Mouse (Mus musculus) cerebellum, adult 18-20 months (tissue): ENCODE results near the gene Nrm.
A peak's percentile ranks its signal among the peaks of the same experiment; 100 is the strongest.

Source experiments
- DNase-seq, 2 experiments: peaks; one replicate each; pipeline ENCODE4 v3.0.0; 2021

Gene Nrm

GRCm38 (mm10) chr17:35861198-35861857 is at the start of gene Nrm:
Nrm (plus strand) TSS chr17:35861318.
- peak; percentile 91 to 94 for DNase-seq

- no peak for DNase-seq
These were observed 48.8 kb upstream of the Nrm start for GRCm38 (mm10) chr17:35812307-35812706.

- no peak for DNase-seq
These were observed 48.4 kb upstream of the Nrm start for GRCm38 (mm10) chr17:35812736-35813135.

GRCm38 (mm10) chr17:35813245-35813647 is 47.9 kb upstream of the Nrm start:
- no peak for DNase-seq

- no peak for DNase-seq
These were observed 47.5 kb upstream of the Nrm start for GRCm38 (mm10) chr17:35813653-35814052.

- DNase-seq = no peak
These were observed 46.4 kb upstream of the Nrm start for GRCm38 (mm10) chr17:35814678-35815077.

GRCm38 (mm10) chr17:35815836-35816235 is 45.3 kb upstream of the Nrm start:
- DNase-seq = no peak

GRCm38 (mm10) chr17:35816686-35817085 is 44.4 kb upstream of the Nrm start:
- no peak for DNase-seq

GRCm38 (mm10) chr17:35817226-35817625 is 43.9 kb upstream of the Nrm start:
- no peak for DNase-seq

GRCm38 (mm10) chr17:35820111-35820510 is 41.0 kb upstream of the Nrm start:
- no peak for DNase-seq

GRCm38 (mm10) chr17:35821439-35822430 is 39.4 kb upstream of the Nrm start, which contains the start of gene Ier3:
Ier3 (plus strand) TSS chr17:35821684.
- peak; percentile 56 to 61 for DNase-seq

GRCm38 (mm10) chr17:35822564-35822963 is 38.6 kb upstream of the Nrm start:
- no peak for DNase-seq

- peak; percentile 75 to 82 for DNase-seq
These were observed 37.9 kb upstream of the Nrm start, which contains the start of gene Flot1 for GRCm38 (mm10) chr17:35822964-35823937. Flot1 (plus strand) TSS chr17:35823230.

- no peak for DNase-seq
These were observed 36.7 kb upstream of the Nrm start for GRCm38 (mm10) chr17:35824402-35824801.

GRCm38 (mm10) chr17:35825109-35825850 is 35.8 kb upstream of the Nrm start:
- no peak for DNase-seq

- peak; percentile 86 for DNase-seq
These were observed 31.4 kb upstream of the Nrm start for GRCm38 (mm10) chr17:35829737-35830136.

GRCm38 (mm10) chr17:35832400-35833238 is 28.5 kb upstream of the Nrm start:
- no peak for DNase-seq

- no peak for DNase-seq
These were observed 27.8 kb upstream of the Nrm start for GRCm38 (mm10) chr17:35833239-35833751.

GRCm38 (mm10) chr17:35833894-35834293 is 27.2 kb upstream of the Nrm start:
- no peak for DNase-seq

GRCm38 (mm10) chr17:35834696-35835422 is 26.3 kb upstream of the Nrm start:
- peak in 1 of 2 experiments; percentile 29 for DNase-seq
